Mouse (Mus musculus) heart, embryonic 11.5 days (tissue): Measurements from ENCODE around the gene Cox15. TPM values are rescaled to one million over a fixed set of nuclear protein-coding genes. Genes with fewer than 3 reads are reported as not detected.
A peak's percentile ranks its signal among the peaks of the same experiment; 100 is the strongest.

Experiments
- ATAC-seq: fragments of 200-750 bp; cut with Nextera tagmentation; replicated peaks from 2 replicates; pipeline ENCODE4 v1.8.0; 2017; ENCODE audit warnings: moderate library complexity; ENCODE audit not compliant: insufficient number of reproducible peaks, low FRiP score, low TSS enrichment
- H3K27ac ChIP-seq: fragments of 300-500 bp; sonication (generic); 2 replicates; pipeline ENCODE4 v1.5.1; 2014; ENCODE audit warnings: mild to moderate bottlenecking, low read depth, low read length
- H3K27me3 ChIP-seq: fragments of 300-500 bp; sonication (generic); 2 replicates; pipeline ENCODE4 v1.6.1; 2014; ENCODE audit warnings: mild to moderate bottlenecking, low read length, mixed read lengths; ENCODE audit not compliant: control insufficient read depth, insufficient read depth
- H3K36me3 ChIP-seq: fragments of 300-500 bp; sonication (generic); 2 replicates; pipeline ENCODE4 v1.6.1; 2014; ENCODE audit warnings: mild to moderate bottlenecking, low read length, moderate library complexity, mixed read lengths; ENCODE audit not compliant: control insufficient read depth, insufficient read depth
- H3K4me1 ChIP-seq: fragments of 300-500 bp; sonication (generic); 2 replicates; pipeline ENCODE4 v1.6.1; 2014; ENCODE audit warnings: low read length; ENCODE audit not compliant: control insufficient read depth, insufficient read depth
- H3K4me2 ChIP-seq: fragments of 300-500 bp; sonication (generic); 2 replicates; pipeline ENCODE4 v1.6.1; 2014; ENCODE audit warnings: mild to moderate bottlenecking, moderate library complexity
- H3K4me3 ChIP-seq: fragments of 300-500 bp; sonication (generic); 2 replicates; pipeline ENCODE4 v1.5.1; 2014; ENCODE audit warnings: low read depth, low read length
- H3K9ac ChIP-seq: fragments of 300-500 bp; sonication (generic); 2 replicates; pipeline ENCODE4 v1.6.1; 2014; ENCODE audit warnings: mild to moderate bottlenecking, low read depth, low read length, moderate library complexity
- H3K9me3 ChIP-seq: fragments of 300-500 bp; sonication (generic); replicated peaks from 2 replicates; pipeline ENCODE4 v1.6.1; 2016; ENCODE audit warnings: low read length; ENCODE audit not compliant: control insufficient read depth
- WGBS: fragments of 180-500 bp; shearing (Covaris S2); extraction: QIAGEN DNeasy Blood & Tissue Kit; methylation state at CpG from one replicate; pipeline ENCODE4 v1.1.7; 2014; ENCODE audit not compliant: insufficient replicate concordance; 5-methylcytosine and 5-hydroxymethylcytosine counted together
- polyA plus RNA-seq: library from polyadenylated mRNA; unstranded; fragments of >200 nt; fragmentation: Nextera tagmentation; extraction: Ambion mirVana; gene quantifications from 2 replicates; pipeline ENCODE4 v1.2.1, GENCODE M21; 2014

The Cox15 gene
- 8.8 and 10.4 TPM in 2 replicates for polyA plus RNA-seq

DNA sequence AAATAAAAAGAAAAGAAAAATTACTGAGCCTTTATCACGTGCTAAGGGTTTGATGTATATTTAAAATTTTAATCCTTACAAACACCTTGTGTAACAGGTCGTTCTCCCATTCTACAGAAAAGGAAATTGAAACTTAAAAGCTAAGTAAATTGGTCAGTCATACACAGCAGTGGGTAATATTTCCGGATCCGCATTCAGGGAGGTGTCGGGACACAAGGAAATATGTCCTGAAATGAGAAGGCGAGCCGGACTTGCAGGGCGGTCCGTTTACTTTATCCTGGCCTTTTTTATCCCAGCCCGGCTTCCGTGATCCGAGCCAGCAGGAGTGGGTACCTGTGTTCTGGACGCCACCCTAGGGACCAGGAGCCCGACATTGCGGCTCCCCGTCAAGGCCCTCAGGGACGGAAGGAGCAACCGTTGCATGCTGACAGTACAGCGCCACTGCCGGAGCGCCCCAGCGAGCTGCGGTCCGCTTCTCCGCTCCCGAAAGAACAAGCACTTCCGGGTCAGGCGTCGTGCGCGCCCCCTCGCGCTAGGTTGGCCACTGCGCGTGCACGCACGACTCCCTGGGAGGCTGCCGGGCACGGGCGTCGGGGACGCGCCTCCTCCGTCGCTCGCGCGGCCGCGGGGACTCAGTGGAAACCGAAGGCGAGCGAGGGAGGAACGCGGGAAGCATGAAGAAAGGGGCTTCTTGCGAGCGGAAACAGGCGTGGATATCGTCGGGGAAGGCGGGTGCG lies at the start of gene Cox15, which contains the start of gene Cutc:
Gene Cox15 (minus strand): TSS at position 512 of the 737 bp plus-strand sequence.
Gene Cutc (plus strand): TSS at position 508 of the 737 bp plus-strand sequence.
- H3K9me3 ChIP-seq, result no peaks in the 10 kb centered on the region
- no peaks in the 10 kb centered on the region for H3K27me3 ChIP-seq
- H3K4me2 ChIP-seq, result peak within 1 kb of the TSS; percentile 65
- under 1% methylated on average over 62 of the region's 62 CpGs for WGBS
- peaks cover 10% of the 10 kb centered on the region; the same call in 1 of the 2 replicates for H3K36me3 ChIP-seq
- peaks cover 3% of the 10 kb centered on the region; the same call in 1 of the 2 replicates for H3K4me1 ChIP-seq
- peak within 1 kb of the TSS; percentile 68 for H3K9ac ChIP-seq
- H3K27ac ChIP-seq, result peak within 1 kb of the TSS; percentile 85
- peak within 1 kb of the TSS; percentile 70 for H3K4me3 ChIP-seq
- peak; percentile 87 for ATAC-seq

DNA sequence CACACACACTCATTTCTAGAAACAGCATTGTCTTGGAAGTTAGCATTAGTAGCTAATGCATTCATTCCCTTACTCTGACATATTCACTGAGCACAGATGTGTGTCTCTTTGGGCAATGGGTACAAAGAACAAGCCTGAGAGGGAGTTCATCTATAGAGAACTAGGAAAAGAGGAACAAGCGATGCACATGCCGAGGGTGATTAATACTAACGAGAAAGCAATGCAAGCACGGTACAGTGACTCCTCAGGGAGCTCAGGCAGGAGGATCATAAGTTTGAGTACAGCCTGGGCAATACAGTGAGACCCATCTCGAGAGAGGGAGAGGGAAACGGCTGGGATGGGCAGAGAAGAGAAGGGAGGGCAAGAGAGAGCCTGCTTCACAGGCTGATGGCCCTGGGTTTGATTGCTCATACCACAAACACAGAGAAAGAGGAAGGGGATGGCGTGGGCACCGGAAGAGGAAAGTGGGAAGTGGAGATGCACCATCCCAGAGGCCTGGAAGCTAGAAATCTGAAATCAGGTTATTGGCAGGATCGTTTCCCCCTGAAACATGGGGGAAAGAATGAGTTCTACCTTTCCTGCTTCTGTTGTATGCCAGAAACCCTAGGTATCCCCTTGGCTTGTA lies 48.7 kb upstream of the Cox15 start:
- ATAC-seq, result no peak
- H3K4me1 ChIP-seq, result no peaks in the 10 kb centered on the region
- peaks cover 2% of the 10 kb centered on the region; the same call in 1 of the 2 replicates for H3K27me3 ChIP-seq
- WGBS, result 70% methylated on average over 9 of the region's 9 CpGs
- no peaks in the 10 kb centered on the region for H3K9me3 ChIP-seq
- no peak overlapping the region for H3K9ac ChIP-seq
- no peak overlapping the region for H3K27ac ChIP-seq
- no peak overlapping the region for H3K4me3 ChIP-seq
- no peak overlapping the region for H3K4me2 ChIP-seq
- H3K36me3 ChIP-seq, result no peaks in the 10 kb centered on the region

DNA sequence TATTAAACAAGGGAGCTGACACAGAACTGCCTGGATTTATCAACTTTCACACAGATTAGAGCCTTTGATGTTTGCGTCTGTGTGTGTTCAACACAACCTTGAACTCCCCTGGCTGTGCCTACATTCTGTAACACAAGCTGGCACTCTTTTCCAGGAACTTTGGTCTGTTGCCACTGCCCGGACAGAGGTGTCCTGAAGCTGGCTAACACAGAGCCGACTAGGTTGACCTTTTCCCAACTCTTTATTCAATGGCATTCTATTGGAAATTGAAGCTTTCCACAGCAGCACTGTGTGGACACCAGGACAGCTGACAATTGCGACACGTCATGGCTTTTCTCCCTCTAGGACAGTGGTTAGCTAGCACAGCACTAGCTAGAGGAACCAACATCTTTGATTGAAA lies 44.4 kb upstream of the Cox15 start:
- no peak overlapping the region for H3K4me3 ChIP-seq
- H3K27ac ChIP-seq, result no peak overlapping the region
- H3K9me3 ChIP-seq, result no peaks in the 10 kb centered on the region
- no peak overlapping the region for H3K4me2 ChIP-seq
- H3K36me3 ChIP-seq, result no peaks in the 10 kb centered on the region
- no peak for ATAC-seq
- H3K27me3 ChIP-seq, result peaks cover 2% of the 10 kb centered on the region; the same call in 1 of the 2 replicates
- WGBS, result 69% methylated on average over 5 of the region's 5 CpGs
- H3K4me1 ChIP-seq, result no peaks in the 10 kb centered on the region
- H3K9ac ChIP-seq, result no peak overlapping the region

- Histone ChIP-seq H3K4me2 (no peak overlapping the region), H3K4me3 (no peak overlapping the region), H3K36me3 (no peaks in the 10 kb centered on the region), H3K9ac (no peak overlapping the region), H3K27me3 (peaks cover 2% of the 10 kb centered on the region; the same call in 1 of the 2 replicates), H3K4me1 (no peaks in the 10 kb centered on the region), H3K27ac (no peak overlapping the region), H3K9me3 (no peaks in the 10 kb centered on the region)
- WGBS, result 77% methylated on average over 8 of the region's 8 CpGs
- no peak for ATAC-seq
These were observed 42.7 kb upstream of the Cox15 start for GRCm38 (mm10) chr19:43795511-43795910.

DNA sequence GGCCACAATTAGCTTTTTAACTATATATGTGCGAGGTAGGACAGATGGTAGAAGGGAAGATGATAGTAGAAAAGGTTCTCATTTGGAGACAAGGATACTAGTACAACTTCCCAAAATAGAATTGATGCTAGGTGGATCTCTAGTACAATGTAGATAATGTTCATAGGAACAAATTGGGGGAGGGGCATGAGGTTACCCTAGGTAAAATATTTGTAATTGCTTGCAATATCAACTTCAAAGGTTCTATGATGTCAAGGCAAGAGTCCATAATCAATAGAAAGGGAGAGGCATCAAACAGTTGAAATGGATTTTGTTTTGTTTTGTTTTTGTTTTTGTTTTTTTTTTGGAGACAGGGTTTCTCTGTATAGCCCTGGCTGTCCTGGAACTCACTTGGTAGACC lies 41.2 kb upstream of the Cox15 start:
- Histone ChIP-seq H3K4me3 (no peak overlapping the region), H3K9me3 (no peaks in the 10 kb centered on the region), H3K4me1 (no peaks in the 10 kb centered on the region), H3K27me3 (peaks cover 2% of the 10 kb centered on the region; the same call in 1 of the 2 replicates), H3K4me2 (no peak overlapping the region), H3K36me3 (no peaks in the 10 kb centered on the region), H3K27ac (no peak overlapping the region), H3K9ac (no peak overlapping the region)
- 89% methylated on average over 1 of the region's 1 CpGs for WGBS
- ATAC-seq, result no peak

- WGBS, result 77% methylated on average over 4 of the region's 4 CpGs
- no peaks in the 10 kb centered on the region for H3K9me3 ChIP-seq
- no peak overlapping the region for H3K9ac ChIP-seq
- no peak overlapping the region for H3K4me3 ChIP-seq
- no peaks in the 10 kb centered on the region for H3K4me1 ChIP-seq
- H3K27me3 ChIP-seq, result no peaks in the 10 kb centered on the region
- no peak overlapping the region for H3K4me2 ChIP-seq
- no peaks in the 10 kb centered on the region for H3K36me3 ChIP-seq
- ATAC-seq, result no peak
- no peak overlapping the region for H3K27ac ChIP-seq
These were observed 39.7 kb upstream of the Cox15 start for GRCm38 (mm10) chr19:43792537-43792936.

- Histone ChIP-seq H3K27ac (no peak overlapping the region), H3K9ac (no peak overlapping the region), H3K4me1 (no peaks in the 10 kb centered on the region), H3K27me3 (no peaks in the 10 kb centered on the region), H3K36me3 (no peaks in the 10 kb centered on the region), H3K9me3 (no peaks in the 10 kb centered on the region), H3K4me2 (no peak overlapping the region), H3K4me3 (no peak overlapping the region)
- ATAC-seq, result no peak
- 90% methylated on average over 7 of the region's 7 CpGs for WGBS
These were observed 37.0 kb upstream of the Cox15 start for GRCm38 (mm10) chr19:43789817-43790216.

- Histone ChIP-seq H3K4me2 (no peak overlapping the region), H3K4me1 (no peaks in the 10 kb centered on the region), H3K27ac (no peak overlapping the region), H3K27me3 (no peaks in the 10 kb centered on the region), H3K4me3 (no peak overlapping the region), H3K9me3 (no peaks in the 10 kb centered on the region), H3K36me3 (no peaks in the 10 kb centered on the region), H3K9ac (no peak overlapping the region)
- WGBS, result 70% methylated on average over 13 of the region's 13 CpGs
- ATAC-seq, result no peak
These were observed 33.6 kb upstream of the Cox15 start for GRCm38 (mm10) chr19:43786249-43787026.
